Mouse (Mus musculus) E14TG2a.4 (cell line): ENCODE results near the gene Krt35.

Experiments used
- H3K27me3 ChIP-seq: 2 replicates; pipeline ENCODE4 v1.6.1; 2014; ENCODE audit warnings: low read length, control low read depth; ENCODE audit not compliant: insufficient read depth
- H3K36me3 ChIP-seq: 2 replicates; pipeline ENCODE4 v1.6.1; 2014; ENCODE audit warnings: low read length, control low read depth; ENCODE audit not compliant: insufficient read depth
- H3K4me1 ChIP-seq: replicated peaks from 2 replicates; pipeline ENCODE4 v1.6.1; 2014; ENCODE audit warnings: low read depth, low read length, control low read depth
- H3K4me3 ChIP-seq: replicated peaks from 2 replicates; pipeline ENCODE4 v1.5.1; 2014; ENCODE audit warnings: mild to moderate bottlenecking, low read length
- H3K9me3 ChIP-seq: 2 replicates; pipeline ENCODE4 v1.6.1; 2014; ENCODE audit warnings: low read length, control low read depth
- CTCF ChIP-seq: conservative IDR thresholded peaks from 2 replicates; pipeline ENCODE4 v1.5.1; 2014; ENCODE audit warnings: low read length
- NANOG ChIP-seq: IDR thresholded peaks from 2 replicates; pipeline ENCODE4 v1.6.1; 2014; ENCODE audit warnings: borderline replicate concordance, low read length, mixed read lengths
- POU5F1 ChIP-seq: IDR thresholded peaks from 2 replicates; pipeline ENCODE4 v1.6.1; 2014; ENCODE audit warnings: low read length, borderline replicate concordance

Gene Krt35

GRCm38 (mm10) chr11:100088378-100089025, 7.5 kb downstream of the Krt35 start:
- no peak overlapping the region for H3K4me3 ChIP-seq
- no peak for TF ChIP-seq POU5F1
- TF ChIP-seq NANOG, result no peak
- no peak for TF ChIP-seq CTCF
- no peaks in the 10 kb centered on the region for H3K4me1 ChIP-seq
- H3K9me3 ChIP-seq, result peaks cover 19% of the 10 kb centered on the region
- H3K27me3 ChIP-seq, result 0 out of 2 replicates have a peak, but pooled peaks cover 3% of the 10 kb centered on the region
- H3K36me3 ChIP-seq, result no peaks in the 10 kb centered on the region

DNA sequence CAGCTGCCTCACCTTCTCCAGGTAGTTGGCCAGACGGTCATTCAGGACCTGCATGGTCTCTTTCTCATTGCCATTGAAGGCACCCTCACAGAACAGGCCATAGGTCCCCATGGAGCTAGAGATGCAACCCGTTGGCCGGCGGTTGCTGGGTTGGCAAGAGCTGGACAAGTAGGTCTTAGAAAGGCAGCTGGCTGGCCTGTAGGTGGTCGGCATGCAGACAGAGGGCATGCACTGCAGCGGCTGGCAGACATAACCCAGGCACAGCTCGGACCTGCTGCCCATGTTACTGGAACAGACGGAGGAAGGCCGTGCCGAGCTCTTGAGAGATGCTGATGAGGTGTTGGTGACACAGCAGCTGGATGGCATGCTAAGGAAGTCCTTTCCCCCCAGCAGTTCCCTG, 8.2 kb downstream of the Krt35 start, which contains the start of gene Krt32:
Krt32 (minus strand) TSS at position 366 of the 400 bp plus-strand sequence.
- TF ChIP-seq CTCF (no peak), POU5F1 (no peak)
- peaks cover 19% of the 10 kb centered on the region for H3K9me3 ChIP-seq

DNA sequence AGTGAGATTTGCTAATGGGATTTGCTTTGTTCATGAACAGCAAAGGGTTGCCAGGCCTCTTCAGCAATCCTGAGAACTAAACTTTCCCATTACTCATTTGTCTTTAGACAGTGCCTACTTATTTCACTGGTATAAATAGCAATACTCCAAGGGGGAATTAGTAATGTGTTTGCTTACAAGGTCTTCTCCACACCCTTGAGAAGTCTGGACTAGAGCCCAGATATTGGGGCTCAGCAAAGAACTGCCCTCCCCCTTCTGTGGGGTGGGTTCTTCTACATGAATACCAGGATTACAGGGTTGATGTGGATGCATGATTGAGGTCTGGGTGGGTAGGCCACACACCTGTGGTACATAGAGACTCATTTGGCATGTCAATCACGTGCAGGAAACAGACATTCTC, 22.2 kb downstream of the Krt35 start:
- Histone ChIP-seq H3K9me3 (no peaks in the 10 kb centered on the region), H3K27me3 (no peaks in the 10 kb centered on the region), H3K4me1 (no peaks in the 10 kb centered on the region), H3K4me3 (no peak overlapping the region), H3K36me3 (no peaks in the 10 kb centered on the region)
- TF ChIP-seq CTCF (no peak), NANOG (no peak), POU5F1 (no peak)

More for the DNA sequence above, 8.2 kb downstream of the Krt35 start, which contains the start of gene Krt32:
- 0 out of 2 replicates have a peak, but pooled peaks cover 3% of the 10 kb centered on the region for H3K27me3 ChIP-seq
- H3K36me3 ChIP-seq, result no peaks in the 10 kb centered on the region
- H3K4me1 ChIP-seq, result no peaks in the 10 kb centered on the region
- no peak within 1 kb of the TSS for H3K4me3 ChIP-seq

DNA sequence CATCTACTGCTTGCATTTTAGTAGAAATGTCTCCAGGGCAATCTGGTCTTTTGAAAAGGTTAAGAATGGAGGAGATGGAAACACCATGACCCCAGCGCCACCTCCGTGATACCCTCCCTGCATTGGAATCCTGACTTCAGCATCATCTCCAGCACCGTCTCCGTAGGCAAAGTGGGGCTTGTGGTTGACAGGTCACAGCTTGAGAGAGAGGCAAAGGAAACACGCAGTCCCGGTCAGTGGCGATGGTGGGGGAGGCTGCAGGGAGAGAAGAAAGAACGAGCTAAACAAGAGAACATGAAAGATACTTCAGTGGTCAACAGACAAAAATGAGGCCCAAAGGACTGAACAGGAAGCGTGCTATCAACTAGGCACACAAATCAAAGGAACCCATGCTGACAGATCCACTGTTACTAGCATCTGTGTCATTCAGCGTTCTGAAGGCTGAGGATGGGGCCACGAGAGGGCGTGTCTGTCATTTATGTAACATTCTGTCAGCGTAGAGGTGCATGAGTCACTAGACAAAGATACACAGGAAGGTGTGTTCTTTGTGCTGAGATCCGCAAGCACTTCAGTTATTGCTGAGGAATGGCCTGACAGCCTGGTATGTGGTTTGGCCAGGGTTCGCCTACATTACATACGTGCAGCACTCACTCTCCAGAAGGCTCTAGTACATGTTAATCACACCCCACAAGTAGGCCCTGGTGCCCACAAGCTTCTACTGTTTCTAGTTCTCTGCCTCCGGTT, 28.6 kb downstream of the Krt35 start:
- H3K27me3 ChIP-seq, result no peaks in the 10 kb centered on the region
- H3K4me1 ChIP-seq, result no peaks in the 10 kb centered on the region
- H3K9me3 ChIP-seq, result no peaks in the 10 kb centered on the region
- TF ChIP-seq NANOG (no peak), POU5F1 (no peak), CTCF (no peak)
- no peaks in the 10 kb centered on the region for H3K36me3 ChIP-seq
- no peak overlapping the region for H3K4me3 ChIP-seq

DNA sequence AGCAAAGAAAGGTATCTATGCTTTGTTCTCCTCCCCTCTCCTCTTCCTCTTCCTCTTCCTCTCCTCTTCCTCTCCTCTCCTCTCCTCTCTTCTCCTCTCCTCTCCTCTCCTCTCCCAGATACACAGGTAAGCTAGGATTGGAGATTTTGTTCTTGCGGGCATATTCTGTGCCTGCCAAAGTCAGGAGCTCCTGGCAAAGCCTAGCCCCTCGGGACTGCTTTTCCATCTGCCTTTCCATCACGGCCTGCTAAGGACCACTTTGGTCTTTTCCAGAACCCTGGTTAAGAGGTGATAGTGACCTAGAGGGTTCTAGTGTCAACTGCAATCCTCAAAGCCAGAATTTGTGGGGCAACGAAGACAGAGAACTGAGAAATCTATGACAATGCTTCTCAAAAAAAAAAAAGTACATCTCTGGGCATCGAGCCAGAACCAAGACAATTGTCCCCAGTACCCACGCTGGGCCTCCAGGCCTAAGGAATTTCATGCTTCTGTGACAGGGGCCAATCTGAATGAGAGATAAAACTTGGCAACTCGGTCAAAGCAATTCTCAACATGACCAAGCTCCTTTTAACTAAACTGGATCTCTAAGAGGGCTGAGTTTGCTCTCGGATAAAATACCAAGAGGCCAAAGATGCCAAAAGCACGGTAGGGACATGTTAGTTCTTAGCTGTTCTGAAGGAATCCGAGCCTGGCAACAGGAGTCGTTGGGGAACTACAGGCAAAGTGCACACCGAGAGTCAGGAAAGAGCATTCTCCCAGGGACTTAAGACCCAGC, 29.6 kb downstream of the Krt35 start:
- TF ChIP-seq POU5F1 (no peak), CTCF (no peak), NANOG (no peak)
- Histone ChIP-seq H3K36me3 (no peaks in the 10 kb centered on the region), H3K4me1 (no peaks in the 10 kb centered on the region), H3K4me3 (no peak overlapping the region), H3K27me3 (no peaks in the 10 kb centered on the region), H3K9me3 (no peaks in the 10 kb centered on the region)

DNA sequence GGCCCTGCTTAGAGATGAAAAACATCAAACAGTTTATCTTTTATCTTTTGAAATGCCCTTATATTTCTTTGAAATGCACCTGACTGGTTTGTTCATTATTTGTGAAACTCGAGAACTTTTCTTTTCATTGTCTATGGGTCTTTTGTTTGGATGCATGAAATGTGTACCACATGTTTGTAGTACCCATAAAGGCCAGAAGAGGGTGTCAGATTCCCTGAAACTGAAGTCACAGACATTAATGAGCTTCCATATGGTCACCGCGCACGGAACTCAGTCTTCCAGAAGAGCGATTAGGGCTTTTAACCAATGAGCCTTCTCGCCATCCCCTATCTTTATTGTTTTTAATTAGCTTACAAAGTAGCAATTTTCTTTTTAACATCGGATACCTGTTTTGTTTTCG, 37.2 kb downstream of the Krt35 start:
- no peak for TF ChIP-seq POU5F1
- TF ChIP-seq CTCF, result peak; percentile 69
- no peak for TF ChIP-seq NANOG

GRCm38 (mm10) chr11:100055686-100056655, 40.1 kb downstream of the Krt35 start:
- Histone ChIP-seq H3K9me3 (peaks cover 9% of the 10 kb centered on the region; the same call in 1 of the 2 replicates), H3K36me3 (no peaks in the 10 kb centered on the region), H3K4me1 (no peaks in the 10 kb centered on the region), H3K27me3 (peaks cover 7% of the 10 kb centered on the region; the same call in 1 of the 2 replicates), H3K4me3 (no peak overlapping the region)
- TF ChIP-seq POU5F1 (no peak), NANOG (no peak), CTCF (no peak)

More for the DNA sequence above, 37.2 kb downstream of the Krt35 start:
- no peaks in the 10 kb centered on the region for H3K4me1 ChIP-seq
- no peaks in the 10 kb centered on the region for H3K9me3 ChIP-seq
- H3K36me3 ChIP-seq, result no peaks in the 10 kb centered on the region
- peaks cover 7% of the 10 kb centered on the region; the same call in 1 of the 2 replicates for H3K27me3 ChIP-seq
- no peak overlapping the region for H3K4me3 ChIP-seq
